Mouse (Mus musculus): ENCODE measurements around the gene Pop5. TPM values are rescaled to one million over a fixed set of nuclear protein-coding genes. Genes with fewer than 3 reads are reported as not detected.

Gene Pop5
- polyA plus RNA-seq, 1 experiment from 2014 or later, result 121 TPM

DNA sequence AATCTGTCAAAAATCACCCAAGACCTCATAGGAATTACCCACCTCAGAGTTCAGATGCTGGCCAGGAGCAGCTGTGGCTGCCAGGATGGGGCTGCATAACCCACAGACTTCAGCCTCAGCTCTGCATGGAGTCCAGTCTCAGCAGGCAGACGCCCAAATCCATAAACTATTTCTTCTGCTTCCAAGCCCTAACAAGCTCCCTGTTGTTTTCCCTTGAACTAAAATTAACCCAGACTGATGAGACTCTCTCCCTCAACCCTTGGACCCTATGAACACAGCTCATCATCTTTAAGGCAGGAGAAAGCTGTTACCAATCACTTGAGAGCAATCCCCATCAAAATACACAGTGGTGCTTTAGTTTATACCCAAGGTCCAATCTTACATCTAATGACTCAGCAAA is 19.8 kb downstream of the Pop5 start:
- Histone ChIP-seq H3K4me3 (ENCODE audit: low read depth, low read length) (no peak overlapping the region), H3K4me2 (ENCODE audit: low read depth) (no peak overlapping the region), H3K27me3 (ENCODE audit: control insufficient read depth, insufficient read depth, low read length) (no peaks in the 10 kb centered on the region), H3K27ac (ENCODE audit: low read depth, low read length) (no peak overlapping the region), H3K4me1 (ENCODE audit: control insufficient read depth, insufficient read depth, low read length) (no peaks in the 10 kb centered on the region), H3K36me3 (ENCODE audit: control insufficient read depth, insufficient read depth, low read length) (peaks cover 38% of the 10 kb centered on the region), H3K9me3 (ENCODE audit: control insufficient read depth, low read length) (no peaks in the 10 kb centered on the region), H3K9ac (ENCODE audit: low read length) (no peak overlapping the region)
- DNase-seq (ENCODE audit: low spot score) (no peak), ATAC-seq (ENCODE audit: insufficient read depth, low FRiP score, low TSS enrichment) (no peak)
- 73% methylated on average over 1 of the region's 1 CpGs for WGBS

DNA sequence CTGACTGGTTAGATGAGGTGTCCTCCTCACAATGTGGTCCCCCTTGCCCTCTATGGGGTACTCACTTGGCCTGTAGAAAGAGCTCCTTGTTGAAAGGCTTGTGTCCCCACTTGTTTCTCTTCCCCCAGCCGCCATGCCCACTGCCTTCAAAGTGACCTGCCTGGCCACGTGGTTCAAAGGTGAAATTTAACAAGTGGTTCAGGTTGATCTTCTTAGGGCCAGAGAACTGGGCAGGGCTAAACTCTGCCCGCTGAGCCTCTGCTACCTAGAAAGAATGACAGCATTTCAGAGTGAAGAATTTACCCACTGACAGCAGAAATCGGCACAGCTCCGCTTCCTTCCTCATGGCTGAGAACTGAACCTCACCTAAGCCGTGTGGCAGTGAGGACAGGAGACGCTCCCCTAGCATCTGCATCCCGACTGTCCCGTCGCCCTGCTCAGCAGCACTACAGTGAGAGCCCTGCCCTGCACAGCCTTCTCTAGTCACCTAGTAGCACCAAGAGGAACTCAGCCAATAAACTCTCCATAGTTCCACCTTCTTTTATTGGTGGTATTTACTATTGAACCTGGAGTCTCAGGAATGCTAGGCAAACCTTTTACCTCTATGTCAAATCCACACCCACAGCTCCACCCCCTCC is 21.4 kb downstream of the Pop5 start:
- no peaks in the 10 kb centered on the region for H3K4me1 ChIP-seq (ENCODE audit: control insufficient read depth, insufficient read depth, low read length)
- no peak overlapping the region for H3K4me2 ChIP-seq (ENCODE audit: low read depth)
- no peak for ATAC-seq (ENCODE audit: insufficient read depth, low FRiP score, low TSS enrichment)
- no peaks in the 10 kb centered on the region for H3K9me3 ChIP-seq (ENCODE audit: control insufficient read depth, low read length)
- no peaks in the 10 kb centered on the region for H3K27me3 ChIP-seq (ENCODE audit: control insufficient read depth, insufficient read depth, low read length)
- 92% methylated on average over 10 of the region's 10 CpGs for WGBS
- no peak overlapping the region for H3K27ac ChIP-seq (ENCODE audit: low read depth, low read length)
- H3K4me3 ChIP-seq (ENCODE audit: low read depth, low read length), result no peak overlapping the region
- H3K9ac ChIP-seq (ENCODE audit: low read length), result no peak overlapping the region
- H3K36me3 ChIP-seq (ENCODE audit: control insufficient read depth, insufficient read depth, low read length), result peaks cover 27% of the 10 kb centered on the region
- no peak for DNase-seq (ENCODE audit: low spot score)

DNA sequence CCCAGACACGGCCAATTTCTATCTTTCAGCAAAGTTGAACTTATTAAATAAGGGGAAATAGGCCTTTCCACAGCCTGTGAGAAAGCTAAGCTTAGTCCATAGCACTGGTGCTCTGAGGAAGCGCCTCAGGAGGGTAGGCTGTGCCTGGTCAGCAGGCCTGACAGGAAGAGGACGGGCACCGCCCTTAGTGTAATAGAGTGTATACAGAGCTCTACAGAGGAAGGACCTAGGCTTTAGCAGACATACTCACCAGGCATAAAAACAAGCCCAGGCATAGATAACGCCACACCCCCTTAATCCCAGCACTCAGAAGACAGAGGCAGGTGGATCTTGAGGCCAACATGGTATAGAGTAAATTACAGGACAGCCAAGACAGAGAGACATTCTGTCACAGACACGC is 24.7 kb downstream of the Pop5 start:
- Histone ChIP-seq H3K27me3 (ENCODE audit: control insufficient read depth, insufficient read depth, low read length) (no peaks in the 10 kb centered on the region), H3K4me1 (ENCODE audit: control insufficient read depth, insufficient read depth, low read length) (no peaks in the 10 kb centered on the region), H3K9me3 (ENCODE audit: control insufficient read depth, low read length) (no peaks in the 10 kb centered on the region), H3K27ac (ENCODE audit: low read depth, low read length) (no peak overlapping the region), H3K4me3 (ENCODE audit: low read depth, low read length) (no peak overlapping the region), H3K36me3 (ENCODE audit: control insufficient read depth, insufficient read depth, low read length) (peaks cover 25% of the 10 kb centered on the region), H3K4me2 (ENCODE audit: low read depth) (no peak overlapping the region), H3K9ac (ENCODE audit: low read length) (no peak overlapping the region)
- ATAC-seq (ENCODE audit: insufficient read depth, low FRiP score, low TSS enrichment) (no peak), DNase-seq (ENCODE audit: low spot score) (no peak)
- WGBS, result 90% methylated on average over 6 of the region's 6 CpGs

DNA sequence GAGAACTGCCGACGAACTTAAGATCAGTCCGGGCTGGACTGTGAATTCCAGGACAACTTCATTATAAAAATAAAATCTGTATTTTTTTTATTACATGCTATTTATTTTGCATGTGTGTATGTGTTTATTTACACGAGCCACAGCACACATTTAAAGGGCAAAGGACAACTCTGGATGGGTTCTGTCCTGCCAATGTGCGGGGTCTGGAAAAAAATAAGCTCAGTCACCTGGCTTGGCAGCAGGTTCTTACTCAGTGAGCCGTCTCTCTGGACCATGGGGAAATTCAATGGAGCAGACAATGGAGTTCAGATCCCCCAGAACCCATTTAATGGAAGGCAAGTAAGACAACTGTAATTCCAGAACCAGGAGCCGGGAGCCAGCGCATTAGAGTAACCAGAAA is 25.5 kb downstream of the Pop5 start:
- Histone ChIP-seq H3K27me3 (ENCODE audit: control insufficient read depth, insufficient read depth, low read length) (no peaks in the 10 kb centered on the region), H3K9me3 (ENCODE audit: control insufficient read depth, low read length) (no peaks in the 10 kb centered on the region), H3K27ac (ENCODE audit: low read depth, low read length) (no peak overlapping the region), H3K4me2 (ENCODE audit: low read depth) (no peak overlapping the region), H3K4me1 (ENCODE audit: control insufficient read depth, insufficient read depth, low read length) (no peaks in the 10 kb centered on the region), H3K4me3 (ENCODE audit: low read depth, low read length) (no peak overlapping the region), H3K36me3 (ENCODE audit: control insufficient read depth, insufficient read depth, low read length) (peaks cover 18% of the 10 kb centered on the region), H3K9ac (ENCODE audit: low read length) (no peak overlapping the region)
- DNase-seq (ENCODE audit: low spot score) (no peak), ATAC-seq (ENCODE audit: insufficient read depth, low FRiP score, low TSS enrichment) (no peak)
- WGBS, result 94% methylated on average over 8 of the region's 8 CpGs

DNA sequence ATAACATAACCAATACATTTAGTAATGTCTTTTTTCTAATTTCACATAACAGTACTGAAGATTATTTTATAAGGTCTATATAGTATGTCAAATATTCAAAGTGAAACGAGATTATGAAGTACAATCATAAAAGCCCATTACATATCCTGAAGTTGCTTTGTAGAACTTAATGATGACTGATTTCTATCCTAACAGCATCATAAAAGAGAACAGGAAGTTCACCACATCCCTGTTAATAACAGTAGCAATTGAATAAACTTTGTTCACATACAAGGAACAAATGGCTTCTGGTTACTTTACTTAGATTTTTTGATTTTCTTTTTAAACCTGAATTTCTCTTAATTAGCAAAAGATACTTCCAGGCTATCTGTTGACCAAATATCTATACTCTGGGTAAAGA is 26.2 kb downstream of the Pop5 start:
- no peak overlapping the region for H3K27ac ChIP-seq (ENCODE audit: low read depth, low read length)
- H3K36me3 ChIP-seq (ENCODE audit: control insufficient read depth, insufficient read depth, low read length), result peaks cover 11% of the 10 kb centered on the region
- WGBS, result 87% methylated on average over 1 of the region's 1 CpGs

DNA sequence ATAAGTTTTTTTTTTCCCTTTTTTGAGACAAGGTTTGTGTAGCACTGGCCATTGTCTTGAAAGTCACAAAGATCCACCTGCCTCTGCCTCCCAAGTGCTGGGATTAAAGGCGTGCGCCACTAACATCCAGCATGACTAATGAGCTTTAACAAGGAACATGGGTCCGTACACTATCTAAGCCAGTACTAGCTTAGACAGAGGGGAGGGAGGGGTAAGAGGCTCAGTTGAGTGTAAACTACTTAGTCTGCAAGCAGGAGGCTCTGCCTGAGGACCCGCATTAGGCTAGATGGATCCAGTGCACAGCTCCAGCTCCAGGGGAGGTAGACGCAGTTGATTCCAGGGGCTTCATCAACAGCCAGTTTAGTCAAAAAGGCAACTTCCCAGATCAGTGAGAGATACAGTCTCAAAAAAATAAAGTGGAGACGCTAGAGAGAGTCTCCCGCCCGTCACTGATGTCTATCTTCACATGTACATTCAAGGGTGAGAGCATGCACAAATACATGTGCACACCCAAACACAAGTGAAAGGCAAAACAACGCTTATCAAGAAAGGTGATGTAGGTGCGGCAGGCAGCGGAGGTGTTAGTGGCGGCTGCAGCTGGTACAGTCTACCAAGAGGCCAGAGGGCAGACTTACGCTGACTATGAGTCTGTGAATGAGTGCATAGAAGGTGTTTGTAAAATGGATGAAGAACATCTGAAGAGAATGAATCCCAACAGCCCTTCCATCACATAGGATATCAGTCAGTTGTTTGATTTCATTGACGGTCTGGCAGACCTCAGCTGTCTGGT is 27.1 kb downstream of the Pop5 start:
- Histone ChIP-seq H3K27ac (ENCODE audit: low read depth, low read length) (no peak overlapping the region), H3K36me3 (ENCODE audit: control insufficient read depth, insufficient read depth, low read length) (peaks cover 4% of the 10 kb centered on the region; the same call in 1 of the 2 replicates), H3K4me1 (ENCODE audit: control insufficient read depth, insufficient read depth, low read length) (no peaks in the 10 kb centered on the region), H3K9me3 (ENCODE audit: control insufficient read depth, low read length) (no peaks in the 10 kb centered on the region), H3K4me3 (ENCODE audit: low read depth, low read length) (no peak overlapping the region), H3K9ac (ENCODE audit: low read length) (no peak overlapping the region), H3K4me2 (ENCODE audit: low read depth) (no peak overlapping the region), H3K27me3 (ENCODE audit: control insufficient read depth, insufficient read depth, low read length) (no peaks in the 10 kb centered on the region)
- WGBS, result 92% methylated on average over 14 of the region's 14 CpGs
- no peak for DNase-seq (ENCODE audit: low spot score)
- no peak for ATAC-seq (ENCODE audit: insufficient read depth, low FRiP score, low TSS enrichment)

More for the DNA sequence above, 26.2 kb downstream of the Pop5 start:
- Histone ChIP-seq H3K27me3 (ENCODE audit: control insufficient read depth, insufficient read depth, low read length) (no peaks in the 10 kb centered on the region), H3K9me3 (ENCODE audit: control insufficient read depth, low read length) (no peaks in the 10 kb centered on the region), H3K4me2 (ENCODE audit: low read depth) (no peak overlapping the region), H3K4me1 (ENCODE audit: control insufficient read depth, insufficient read depth, low read length) (no peaks in the 10 kb centered on the region), H3K4me3 (ENCODE audit: low read depth, low read length) (no peak overlapping the region), H3K9ac (ENCODE audit: low read length) (no peak overlapping the region)
- ATAC-seq (ENCODE audit: insufficient read depth, low FRiP score, low TSS enrichment) (no peak), DNase-seq (ENCODE audit: low spot score) (no peak)

DNA sequence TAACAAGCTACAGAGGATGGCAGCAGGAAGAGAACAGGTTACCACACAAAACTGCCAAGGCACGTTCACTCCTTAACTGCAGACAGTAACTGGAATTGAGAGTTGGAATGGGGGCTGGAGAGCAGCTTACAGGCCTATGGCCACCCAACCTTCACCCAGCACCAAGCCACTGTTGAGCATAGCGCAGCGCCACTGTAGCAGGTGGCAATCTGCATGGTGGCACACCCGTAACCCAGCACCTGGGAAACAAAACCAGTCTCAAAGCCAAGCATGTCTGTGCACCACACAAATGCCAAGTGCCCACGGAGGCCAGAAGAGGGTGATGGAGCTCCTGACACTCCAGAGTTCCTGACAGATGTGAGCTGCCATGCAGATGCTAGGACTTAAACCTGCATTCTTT is 30.7 kb downstream of the Pop5 start:
- ATAC-seq (ENCODE audit: insufficient read depth, low FRiP score, low TSS enrichment), result no peak
- no peaks in the 10 kb centered on the region; the same call in 1 of the 2 replicates for H3K36me3 ChIP-seq (ENCODE audit: control insufficient read depth, insufficient read depth, low read length)
- WGBS, result 96% methylated on average over 5 of the region's 5 CpGs
- no peak overlapping the region for H3K27ac ChIP-seq (ENCODE audit: low read depth, low read length)
- no peaks in the 10 kb centered on the region for H3K27me3 ChIP-seq (ENCODE audit: control insufficient read depth, insufficient read depth, low read length)
- no peak for DNase-seq (ENCODE audit: low spot score)
- no peak overlapping the region for H3K4me3 ChIP-seq (ENCODE audit: low read depth, low read length)
- H3K9me3 ChIP-seq (ENCODE audit: control insufficient read depth, low read length), result no peaks in the 10 kb centered on the region
- H3K9ac ChIP-seq (ENCODE audit: low read length), result no peak overlapping the region
- H3K4me2 ChIP-seq (ENCODE audit: low read depth), result no peak overlapping the region
- H3K4me1 ChIP-seq (ENCODE audit: control insufficient read depth, insufficient read depth, low read length), result peaks cover 14% of the 10 kb centered on the region

DNA sequence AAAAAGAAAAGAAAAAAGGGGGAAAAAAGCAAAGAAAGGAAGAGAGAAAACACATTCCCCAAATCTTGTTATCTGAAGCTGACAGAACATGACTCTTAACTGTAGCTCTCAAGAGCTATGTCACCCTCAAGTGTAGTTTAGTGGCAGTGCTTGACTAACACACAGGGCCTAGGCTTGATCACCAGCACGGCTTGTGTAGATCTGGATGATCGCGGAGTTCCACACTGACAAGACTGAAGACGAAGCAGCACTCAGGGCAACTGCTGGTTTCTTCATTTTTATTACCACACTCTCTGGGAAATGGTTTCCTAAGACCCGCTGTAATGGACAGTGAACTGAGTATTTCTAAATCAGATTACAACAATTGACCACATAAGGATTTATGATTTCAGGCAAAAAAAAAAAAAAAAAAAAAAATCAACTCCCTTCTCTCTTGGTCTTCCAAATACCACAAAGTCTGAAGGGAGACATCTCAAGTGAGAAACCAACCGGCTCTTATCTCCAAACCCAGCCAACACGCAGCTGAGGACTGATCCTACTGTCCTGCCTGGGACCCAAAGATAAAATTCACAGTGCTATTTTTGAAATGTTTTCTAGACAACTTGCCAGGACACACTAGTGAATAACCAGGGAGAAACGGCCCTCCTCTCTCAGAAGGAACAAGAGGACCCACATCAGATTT is 31.3 kb downstream of the Pop5 start:
- Histone ChIP-seq H3K4me2 (ENCODE audit: low read depth) (no peak overlapping the region), H3K9ac (ENCODE audit: low read length) (no peak overlapping the region), H3K9me3 (ENCODE audit: control insufficient read depth, low read length) (no peaks in the 10 kb centered on the region), H3K27me3 (ENCODE audit: control insufficient read depth, insufficient read depth, low read length) (no peaks in the 10 kb centered on the region), H3K4me1 (ENCODE audit: control insufficient read depth, insufficient read depth, low read length) (peaks cover 14% of the 10 kb centered on the region), H3K27ac (ENCODE audit: low read depth, low read length) (no peak overlapping the region), H3K4me3 (ENCODE audit: low read depth, low read length) (no peak overlapping the region), H3K36me3 (ENCODE audit: control insufficient read depth, insufficient read depth, low read length) (no peaks in the 10 kb centered on the region; the same call in 1 of the 2 replicates)
- DNase-seq (ENCODE audit: low spot score) (no peak), ATAC-seq (ENCODE audit: insufficient read depth, low FRiP score, low TSS enrichment) (no peak)
- WGBS, result 88% methylated on average over 8 of the region's 8 CpGs

Data from neural tube, embryonic 11.5 days (tissue).